Mouse (Mus musculus): ENCODE measurements at regions not wholly inside any gene's neighbourhood (a gene's known extent, or its start where the extent isn't known, plus 50 kb on each side); places are given as distances from the start of the nearest gene placed in this dataset.

DNA sequence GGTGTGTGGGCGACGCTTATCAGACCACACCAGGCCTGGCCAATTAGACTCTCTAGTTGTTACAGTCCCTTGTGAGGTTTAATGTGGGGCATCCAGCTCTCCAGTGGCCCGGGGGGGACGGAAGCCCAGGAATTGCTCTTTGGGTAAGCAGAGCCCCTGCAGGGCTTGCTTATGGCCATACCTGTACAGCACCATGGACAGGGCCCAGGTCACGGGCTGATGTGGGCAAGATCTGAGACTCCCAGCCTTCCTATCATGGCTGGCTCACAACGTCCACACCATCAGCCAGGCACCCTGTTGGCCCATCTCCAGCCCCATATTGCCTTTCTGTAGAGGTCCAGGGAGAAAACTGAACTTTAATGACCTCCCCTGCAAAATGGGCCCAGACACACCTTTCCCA is 111.7 kb upstream of the Unc5b start:
- TF ChIP-seq GATA1 (IDR thresholded peaks at IDR 0.05; ENCODE audit: low read length) (no peak), TAL1 (IDR thresholded peaks at IDR 0.05; ENCODE audit: low read length) (no peak)

Data from erythroblast, embryonic 14.5 days (primary cell).